Mouse (Mus musculus) bone marrow macrophage, adult 2 months (primary cell): ENCODE results near the gene Rad51b. TPM values are rescaled to one million over a fixed set of nuclear protein-coding genes. Genes with fewer than 3 reads are reported as not detected.

Source experiments
- H3K27ac ChIP-seq: 2 replicates; pipeline ENCODE4 v1.5.1; 2012; ENCODE audit warnings: low read depth, low read length; ENCODE audit not compliant: insufficient read depth
- H3K4me1 ChIP-seq: 2 replicates; pipeline ENCODE4 v1.6.1; 2012; ENCODE audit warnings: low read length; ENCODE audit not compliant: control insufficient read depth, insufficient read depth
- H3K4me3 ChIP-seq: 2 replicates; pipeline ENCODE4 v1.5.1; 2012; ENCODE audit warnings: mild to moderate bottlenecking, low read length, moderate library complexity; ENCODE audit not compliant: insufficient read depth
- CTCF ChIP-seq: IDR thresholded peaks from 2 replicates; pipeline ENCODE4 v1.5.1; 2012; ENCODE audit warnings: low read depth, mild to moderate bottlenecking, low read length, moderate library complexity
- POLR2A ChIP-seq: IDR thresholded peaks from 2 replicates; pipeline ENCODE4 v1.6.1; 2012; ENCODE audit warnings: mild to moderate bottlenecking, low read depth, low read length, borderline replicate concordance
- polyA plus RNA-seq: library from polyadenylated mRNA; stranded (reverse); fragments of >200 nt; gene quantifications from 2 replicates; pipeline ENCODE4 v1.2.4, GENCODE M21; 2012; ENCODE audit not compliant: missing spikeins, insufficient read depth, insufficient read length

The Rad51b gene
- polyA plus RNA-seq, 1 experiment = 2.8 TPM

DNA sequence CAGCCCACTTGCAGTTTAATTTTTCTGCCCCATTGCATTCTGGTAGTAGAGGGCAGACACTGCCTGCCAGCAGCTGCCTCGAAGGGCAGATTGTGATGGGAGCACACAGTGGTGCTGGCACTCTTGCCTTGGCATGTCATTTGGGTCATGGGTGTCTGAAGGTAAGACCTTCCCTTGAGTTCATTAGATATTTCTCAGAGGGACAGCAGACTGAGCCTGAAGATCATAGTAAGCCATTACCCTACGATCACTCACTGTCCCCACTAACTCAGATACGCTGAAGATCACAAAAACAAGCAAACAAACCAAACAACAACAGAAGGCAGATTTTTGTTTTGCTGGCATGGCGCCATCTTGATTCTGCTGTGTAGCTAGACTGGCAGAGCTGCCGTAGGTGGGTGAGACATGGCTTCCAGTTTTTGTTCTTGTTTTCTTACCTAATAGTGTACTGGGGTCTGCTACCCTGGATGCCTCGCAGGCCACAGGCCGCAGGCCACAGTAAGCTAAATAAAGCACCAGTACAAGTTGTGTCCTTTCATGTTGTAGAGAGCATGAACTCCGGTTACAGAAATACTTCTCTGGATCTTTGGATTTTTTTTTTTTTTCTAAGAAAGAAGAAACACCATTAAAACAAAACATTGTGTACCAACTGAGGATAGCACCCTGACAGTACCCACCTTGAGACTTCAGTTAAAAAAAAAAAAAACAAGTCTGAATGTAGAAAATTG lies 316.1 kb downstream of the Rad51b start:
- Histone ChIP-seq H3K4me3 (no peak overlapping the region), H3K4me1 (peaks cover 30% of the 10 kb centered on the region), H3K27ac (peak overlapping the region; percentile 62)
- TF ChIP-seq CTCF = no peak
- TF ChIP-seq POLR2A = no peak

DNA sequence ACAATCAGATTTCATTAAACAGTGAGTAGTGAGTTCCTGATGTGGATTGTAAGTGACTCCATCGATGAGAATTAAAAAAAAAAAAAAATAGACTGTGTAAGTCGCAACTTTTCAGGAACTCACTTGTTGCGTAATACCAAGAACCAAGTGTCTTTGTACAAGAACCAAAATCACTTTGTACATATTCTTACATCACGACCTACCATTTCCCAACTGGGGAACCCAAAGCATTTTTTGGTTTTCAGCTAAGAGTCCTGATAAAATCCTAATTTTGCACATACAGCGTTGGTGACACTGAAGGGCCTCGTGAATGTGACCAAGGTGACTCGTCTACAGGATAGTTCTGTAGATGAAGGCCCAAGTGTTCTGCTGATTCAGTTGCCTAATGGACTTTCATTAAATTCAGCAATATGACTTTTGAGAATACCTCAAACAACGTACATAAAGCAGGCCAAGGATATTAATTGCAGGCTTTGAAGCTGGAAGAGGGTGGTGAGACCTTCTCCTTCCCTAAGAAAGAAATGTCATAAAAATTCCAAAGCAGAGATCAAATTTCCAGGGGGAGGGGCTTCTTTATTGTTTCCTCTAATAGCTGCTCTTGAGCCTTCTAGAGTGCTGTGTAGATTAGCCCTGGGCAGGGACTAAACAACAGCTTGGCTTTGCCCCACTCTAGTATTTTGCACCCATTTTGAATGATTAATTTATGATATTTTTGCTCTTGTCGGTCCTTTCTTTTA lies 316.9 kb downstream of the Rad51b start:
- H3K4me1 ChIP-seq = peaks cover 30% of the 10 kb centered on the region
- H3K27ac ChIP-seq = peak overlapping the region; percentile 84
- TF ChIP-seq POLR2A = no peak
- TF ChIP-seq CTCF = no peak
- no peak overlapping the region for H3K4me3 ChIP-seq

DNA sequence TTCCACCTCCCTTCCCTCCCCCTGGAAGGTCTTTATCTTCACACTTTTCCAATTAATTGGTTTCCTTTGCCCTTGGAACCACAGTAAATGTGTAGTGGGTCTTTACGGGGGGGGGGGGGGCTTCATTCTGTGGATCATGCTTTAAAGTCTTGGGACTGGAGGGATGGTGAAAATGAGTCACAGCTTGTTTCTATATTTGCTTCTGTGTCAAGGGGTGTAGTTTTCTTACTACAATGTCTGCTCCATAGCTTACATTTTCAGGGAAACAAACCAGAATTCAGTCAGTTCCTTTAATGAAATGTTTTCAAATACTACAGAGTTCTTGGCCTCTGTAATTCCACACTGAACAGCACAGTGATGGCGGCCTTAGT lies 317.5 kb downstream of the Rad51b start:
- H3K4me1 ChIP-seq = peaks cover 30% of the 10 kb centered on the region
- TF ChIP-seq CTCF (no peak), POLR2A (no peak)
- H3K27ac ChIP-seq = peak overlapping the region; percentile 84
- H3K4me3 ChIP-seq = no peak overlapping the region

- H3K27ac ChIP-seq = no peak overlapping the region
- H3K4me1 ChIP-seq = peaks cover 30% of the 10 kb centered on the region
- TF ChIP-seq CTCF (no peak), POLR2A (no peak)
- H3K4me3 ChIP-seq = no peak overlapping the region
These were observed 318.7 kb downstream of the Rad51b start for GRCm38 (mm10) chr12:79615717-79616316.

GRCm38 (mm10) chr12:79619009-79619408 lies 321.9 kb downstream of the Rad51b start:
- Histone ChIP-seq H3K4me1 (peaks cover 22% of the 10 kb centered on the region), H3K4me3 (no peak overlapping the region), H3K27ac (no peak overlapping the region)
- TF ChIP-seq POLR2A = no peak
- no peak for TF ChIP-seq CTCF

GRCm38 (mm10) chr12:79620693-79621092 lies 323.6 kb downstream of the Rad51b start:
- Histone ChIP-seq H3K4me1 (peaks cover 15% of the 10 kb centered on the region), H3K4me3 (no peak overlapping the region), H3K27ac (no peak overlapping the region)
- TF ChIP-seq POLR2A (no peak), CTCF (no peak)

DNA sequence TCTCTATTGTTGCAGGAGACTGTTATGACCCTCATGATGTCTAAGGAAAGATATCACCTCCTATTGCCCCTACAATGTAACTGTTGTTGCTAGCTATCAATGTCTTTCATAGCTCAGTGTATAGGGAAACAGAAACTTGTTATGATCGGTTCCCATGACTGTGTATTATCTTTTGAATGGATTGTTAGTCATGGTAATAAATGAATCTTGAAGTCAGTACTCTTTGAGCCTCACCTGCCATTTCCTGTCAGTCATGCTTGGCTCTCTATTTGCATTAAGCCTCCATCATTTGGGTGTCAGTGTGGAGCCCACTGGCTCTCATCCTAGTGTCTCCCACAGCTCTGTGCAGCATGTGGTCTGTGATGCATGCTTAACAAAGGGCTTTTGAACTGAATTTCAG lies 326.2 kb downstream of the Rad51b start:
- TF ChIP-seq CTCF (no peak), POLR2A (no peak)
- Histone ChIP-seq H3K4me1 (peaks cover 25% of the 10 kb centered on the region), H3K4me3 (no peak overlapping the region), H3K27ac (no peak overlapping the region)

GRCm38 (mm10) chr12:79625699-79626554 lies 328.8 kb downstream of the Rad51b start:
- Histone ChIP-seq H3K27ac (peak overlapping the region; percentile 88), H3K4me3 (no peak overlapping the region), H3K4me1 (peaks cover 47% of the 10 kb centered on the region)
- TF ChIP-seq CTCF (no peak), POLR2A (no peak)

GRCm38 (mm10) chr12:79626555-79627080 lies 329.5 kb downstream of the Rad51b start:
- peak overlapping the region; percentile 88 for H3K27ac ChIP-seq
- H3K4me3 ChIP-seq = no peak overlapping the region
- peaks cover 48% of the 10 kb centered on the region for H3K4me1 ChIP-seq
- TF ChIP-seq CTCF (no peak), POLR2A (no peak)
